ENCODE assay signal across 19 mouse cellular contexts in genomic region chr3:149182095-149182494, GRCm38 (mm10).
A peak's percentile ranks its signal among the peaks of the same experiment; 100 is the strongest.
DNase-seq lines count a peak whose midpoint lies in the region; ATAC-seq and TF ChIP-seq lines count a peak whose summit lies in the region.
"Had no signal": no experiment of that assay in that cellular context is flagged by ENCODE, and none has a peak within 500 bp of the region (broad histone marks: within the 10 kb centered on the region; RNA-seq: fewer than 3 reads in every experiment).

No protein-coding gene starts in this region.

- peaks cover 21% of the 10 kb centered on the region for H3K4me1 ChIP-seq in liver, adult 2 months (ENCODE audit: control insufficient read depth, insufficient read depth, low read length)
- H3K4me1 ChIP-seq in liver, embryonic 12.5 days, result 0 out of 2 replicates have a peak, but pooled peaks cover 10% of the 10 kb centered on the region
- peaks cover 12% of the 10 kb centered on the region for H3K4me1 ChIP-seq in intestine, embryonic 16.5 days (ENCODE audit: control insufficient read depth, insufficient read depth, low read length)

- peak overlapping the region; percentile 60; the same call in 1 of the 2 replicates for H3K27ac ChIP-seq in liver, adult 2 months (replicated peaks; ENCODE audit: insufficient read depth, low read depth, low read length)
- H3K27ac ChIP-seq in liver, embryonic 12.5 days, result no peak overlapping the region
- H3K27ac ChIP-seq in intestine, embryonic 16.5 days (ENCODE audit: low read length), result peak overlapping the region; percentile 58
- H3K27ac ChIP-seq: embryonic facial prominence, embryonic 13.5 days; forebrain, embryonic 12.5 days had no signal

- no peak for TF ChIP-seq CTCF in liver, adult 2 months (IDR thresholded peaks at IDR 0.05; ENCODE audit: low read depth, low read length)

- no peaks in the 10 kb centered on the region for H3K9me3 ChIP-seq in liver, embryonic 12.5 days (replicated peaks)
- no peaks in the 10 kb centered on the region for H3K9me3 ChIP-seq in intestine, embryonic 16.5 days (ENCODE audit: control insufficient read depth, low read length)
- H3K9me3 ChIP-seq: embryonic facial prominence, embryonic 13.5 days; forebrain, embryonic 12.5 days; heart, embryonic 12.5 days had no signal

- DNase-seq in kidney, adult 8-10 months, result peak; percentile 31 to 39
- DNase-seq in kidney, postnatal 25 days, result no peak
- peak; percentile 88 for DNase-seq in liver, adult 2 months (ENCODE audit: extremely low read depth, low read depth, low spot score)
- DNase-seq in kidney, postnatal 14 days, result peak; percentile 26
- no peak for DNase-seq in embryo, embryonic 11 days
- DNase-seq: adrenal gland, postnatal 14 days; cerebellum, adult 11-12 months; cerebellum, adult 9-10 months; cerebellum, postnatal 25 days; gastrocnemius, postnatal 10 days had no signal

- no peak for TF ChIP-seq POLR2A in liver, adult 2 months (IDR thresholded peaks at IDR 0.05; ENCODE audit: extremely low read depth, insufficient read depth, low read length)

- no peak for ATAC-seq in liver, embryonic 12.5 days
- ATAC-seq in intestine, embryonic 16.5 days, result peak; percentile 60
- ATAC-seq: activated CD4-positive, CD25-positive, alpha-beta regulatory T cell, adult 4 months; forebrain, embryonic 16.5 days; Patski had no signal

- no peaks in the 10 kb centered on the region for H3K79me2 ChIP-seq in liver, adult 2 months (ENCODE audit: control insufficient read depth, insufficient read depth, low read length)

- H3K27me3 ChIP-seq in liver, adult 2 months (ENCODE audit: control insufficient read depth, insufficient read depth, low read length), result no peaks in the 10 kb centered on the region
- H3K27me3 ChIP-seq in liver, embryonic 12.5 days (replicated peaks), result no peaks in the 10 kb centered on the region
- H3K27me3 ChIP-seq in intestine, embryonic 16.5 days (replicated peaks; ENCODE audit: control insufficient read depth, insufficient read depth, low read length), result no peaks in the 10 kb centered on the region
- H3K27me3 ChIP-seq: CH12.LX; embryonic facial prominence, embryonic 13.5 days; heart, embryonic 12.5 days; Patski had no signal

- H3K4me3 ChIP-seq in liver, adult 2 months (ENCODE audit: insufficient read depth, low read depth, low read length), result no peak overlapping the region
- H3K4me3 ChIP-seq in liver, embryonic 12.5 days, result no peak overlapping the region
- H3K4me3 ChIP-seq in intestine, embryonic 16.5 days (ENCODE audit: low read length), result 0 out of 2 replicates have a peak overlapping the region, but pooled peaks have one; percentile 11
- H3K4me3 ChIP-seq: embryonic facial prominence, embryonic 13.5 days; forebrain, embryonic 12.5 days; heart, embryonic 12.5 days had no signal

- H3K4me2 ChIP-seq in liver, embryonic 12.5 days, result no peak overlapping the region
- peak overlapping the region; percentile 26; the same call in 1 of the 2 replicates for H3K4me2 ChIP-seq in intestine, embryonic 16.5 days (ENCODE audit: low read depth, low read length)
- H3K4me2 ChIP-seq: embryonic facial prominence, embryonic 13.5 days; forebrain, embryonic 12.5 days; heart, embryonic 12.5 days had no signal

- no peak overlapping the region for H3K9ac ChIP-seq in liver, adult 2 months (ENCODE audit: low read depth, low read length)
- H3K9ac ChIP-seq in liver, embryonic 12.5 days, result no peak overlapping the region
- 0 out of 2 replicates have a peak overlapping the region, but pooled peaks have one; percentile 6 for H3K9ac ChIP-seq in intestine, embryonic 16.5 days (ENCODE audit: low read depth, low read length)
- H3K9ac ChIP-seq: embryonic facial prominence, embryonic 13.5 days; forebrain, embryonic 12.5 days; heart, embryonic 12.5 days had no signal

- 34% methylated on average over 5 of the region's 5 CpGs for WGBS in liver, adult 2 months
- 78% methylated on average over 5 of the region's 5 CpGs for WGBS in liver, embryonic 12.5 days (ENCODE audit: insufficient replicate concordance)
- WGBS in intestine, embryonic 16.5 days, result 59% methylated on average over 5 of the region's 5 CpGs

- no peaks in the 10 kb centered on the region for H3K36me3 ChIP-seq in liver, adult 2 months (ENCODE audit: control insufficient read depth, insufficient read depth, low read length)
- H3K36me3 ChIP-seq in liver, embryonic 12.5 days, result no peaks in the 10 kb centered on the region
- H3K36me3 ChIP-seq in intestine, embryonic 16.5 days (ENCODE audit: control insufficient read depth, insufficient read depth, low read length), result no peaks in the 10 kb centered on the region
- H3K36me3 ChIP-seq: embryonic facial prominence, embryonic 13.5 days; forebrain, embryonic 12.5 days; heart, embryonic 12.5 days had no signal

Comparison
In these comparisons a context has a peak if more than half of its experiments do, and no peak if none do; other contexts are left out.
1. DNase-seq: peak in kidney, adult 8-10 months (2 of 2), liver, adult 2 months (single experiment) and kidney, postnatal 14 days (single experiment); none in kidney, postnatal 25 days (0 of 2) and embryo, embryonic 11 days (single experiment).